Mouse (Mus musculus) fibroblast of lung, adult 2 months (primary cell): Measurements from ENCODE around the gene Vangl2.

ENCODE experiments used
- DNase-seq: peaks from one replicate; pipeline ENCODE4 v3.0.0-alpha.2; 2011; ENCODE audit warnings: low read depth

Gene Vangl2

DNA sequence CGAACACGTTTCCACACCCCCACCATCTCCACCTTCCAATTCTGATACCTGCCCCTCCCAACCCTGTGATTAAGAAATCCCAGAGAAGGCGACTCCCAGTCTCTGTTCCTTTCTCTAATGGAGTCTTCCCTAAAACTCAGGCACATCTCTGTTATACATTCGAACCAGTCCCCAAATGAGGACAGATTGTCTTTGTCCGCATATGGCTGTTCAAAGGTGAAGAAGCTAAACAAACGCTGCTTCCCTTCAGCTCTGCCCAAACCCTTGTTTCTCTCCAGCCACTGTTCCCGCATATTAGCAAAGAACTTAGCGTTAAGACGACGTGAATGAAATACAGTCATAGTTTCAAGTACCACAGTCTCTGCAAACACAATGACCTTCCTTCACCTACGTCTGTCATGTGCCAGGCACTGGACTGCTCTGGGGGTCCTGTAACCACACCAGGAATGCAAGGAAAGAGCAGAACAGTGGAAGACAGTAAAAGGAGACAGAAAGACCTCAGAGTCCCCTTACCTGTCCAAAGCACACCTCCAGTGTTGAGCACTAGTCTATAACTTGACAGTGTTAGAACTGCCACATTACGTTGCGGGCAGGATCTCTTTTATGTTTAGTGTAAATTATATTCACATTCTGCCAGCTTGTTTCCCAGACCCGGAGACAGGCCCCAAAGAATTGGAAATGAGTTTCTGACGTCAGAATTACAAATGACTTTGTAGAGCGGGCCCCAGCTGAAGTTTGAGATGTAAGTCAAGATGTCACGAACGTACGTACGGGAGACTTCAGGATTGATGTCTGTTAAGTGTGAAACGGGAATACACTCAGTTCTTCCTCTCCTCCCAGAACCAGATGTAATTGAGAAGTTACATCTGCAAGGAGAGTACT is at the start of gene Vangl2:
Vangl2 (minus strand) TSS at position 51 of the 882 bp plus-strand sequence.
- DNase-seq: no peak

DNA sequence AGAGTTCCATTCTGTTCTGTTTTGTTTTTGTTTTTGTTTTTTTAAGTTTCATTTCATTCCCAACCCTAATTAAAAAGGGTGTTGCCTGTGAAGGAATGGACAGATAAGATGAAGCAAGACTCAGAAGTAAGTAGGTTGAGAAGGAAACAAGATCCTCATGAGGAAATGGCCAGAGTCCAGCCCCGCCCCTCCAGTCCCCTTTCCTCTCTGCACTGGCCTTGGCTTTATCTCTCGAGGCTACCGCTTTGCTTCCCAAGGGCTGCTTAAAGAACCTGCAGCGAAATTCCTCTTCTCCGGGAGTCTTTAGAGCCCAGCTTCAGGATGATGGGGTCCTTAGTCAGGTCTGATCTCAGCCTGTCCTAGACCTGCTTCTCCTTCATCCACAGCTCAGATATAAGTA is 49.7 kb upstream of the Vangl2 start:
- no peak for DNase-seq

DNA sequence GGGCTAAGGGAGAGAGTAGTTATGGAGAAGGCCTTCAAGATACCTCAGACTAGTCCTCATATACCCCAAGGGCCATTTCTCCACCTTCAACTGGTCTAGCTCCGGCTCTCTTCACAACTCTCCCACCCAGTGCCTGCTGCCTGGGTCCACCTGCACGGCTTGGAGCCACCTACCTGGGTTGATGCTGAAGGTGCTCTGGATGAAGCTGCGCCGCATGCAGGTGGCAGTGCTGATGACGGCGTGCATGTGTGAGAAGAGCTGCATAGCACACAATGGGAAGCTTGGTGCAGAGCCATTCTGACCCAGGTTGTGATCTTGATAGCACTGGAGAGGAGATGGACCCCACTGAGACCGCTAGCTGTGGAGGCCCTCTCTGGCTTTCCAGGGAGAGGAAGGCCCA is 44.4 kb upstream of the Vangl2 start:
- no peak for DNase-seq

DNA sequence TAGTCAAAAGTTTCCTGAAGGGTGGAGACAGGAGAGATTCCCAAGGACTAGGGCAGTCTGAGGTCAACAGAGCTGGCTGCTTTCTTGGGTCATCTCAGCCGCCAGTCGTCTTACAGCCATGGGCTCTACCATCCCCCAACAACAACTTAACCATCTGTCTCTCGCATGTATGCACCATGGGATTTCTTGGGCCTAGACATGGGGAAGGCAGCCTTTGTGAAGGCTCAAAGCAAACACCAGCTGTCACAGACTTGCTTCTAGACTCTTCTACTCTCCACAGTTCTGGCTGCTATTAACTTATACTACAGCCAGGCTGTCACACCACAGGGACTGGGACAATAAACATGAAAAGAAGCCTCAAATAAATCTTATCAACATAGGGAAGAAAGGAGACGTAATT is 43.3 kb upstream of the Vangl2 start:
- no peak for DNase-seq

DNA sequence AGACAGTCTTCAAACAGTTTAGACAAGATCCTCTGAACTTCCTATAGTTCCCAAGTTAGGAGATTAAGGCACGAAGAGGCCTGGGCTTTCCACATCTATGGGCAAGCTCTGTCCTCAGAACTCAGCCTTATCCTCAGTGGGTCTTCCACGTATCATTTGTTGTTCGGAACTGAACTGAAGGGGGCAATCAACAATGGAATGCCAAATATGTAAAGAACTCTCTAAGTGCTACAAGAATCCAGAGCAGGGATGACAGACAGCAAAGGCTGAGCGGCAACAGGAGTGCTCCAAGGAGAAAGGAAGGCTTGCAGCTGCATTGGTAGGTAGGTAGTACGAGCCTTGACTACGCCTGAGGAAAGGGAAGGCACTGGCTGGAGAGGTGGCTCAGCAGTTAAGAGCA is 42.0 kb upstream of the Vangl2 start:
- no peak for DNase-seq

DNA sequence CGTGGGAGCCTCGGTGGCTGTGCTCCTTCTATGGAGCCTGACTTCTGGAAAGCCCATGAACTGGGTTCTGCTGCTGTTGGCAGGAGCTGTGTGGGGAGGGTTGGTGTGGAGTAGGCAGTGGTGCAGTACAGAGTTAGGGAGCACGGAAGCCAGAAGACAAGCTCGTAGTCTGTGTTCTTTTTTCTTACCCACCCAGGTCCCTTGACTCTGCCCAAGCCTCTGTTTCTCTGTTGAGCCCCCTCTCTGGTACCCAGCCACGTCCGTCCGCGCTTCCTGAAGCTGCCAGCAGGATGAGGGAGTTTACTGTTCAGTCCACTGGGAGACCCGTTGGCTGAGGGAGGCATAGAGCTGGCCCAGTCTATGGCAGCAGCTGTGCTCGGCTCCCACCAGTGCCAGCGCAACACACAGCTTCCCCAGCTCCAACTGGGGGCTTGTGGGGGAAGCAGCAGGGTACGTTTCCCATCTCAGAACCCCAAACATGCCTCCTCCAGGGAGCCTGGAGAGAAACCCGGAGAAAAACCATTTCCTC is 36.4 kb upstream of the Vangl2 start:
- no peak for DNase-seq

DNA sequence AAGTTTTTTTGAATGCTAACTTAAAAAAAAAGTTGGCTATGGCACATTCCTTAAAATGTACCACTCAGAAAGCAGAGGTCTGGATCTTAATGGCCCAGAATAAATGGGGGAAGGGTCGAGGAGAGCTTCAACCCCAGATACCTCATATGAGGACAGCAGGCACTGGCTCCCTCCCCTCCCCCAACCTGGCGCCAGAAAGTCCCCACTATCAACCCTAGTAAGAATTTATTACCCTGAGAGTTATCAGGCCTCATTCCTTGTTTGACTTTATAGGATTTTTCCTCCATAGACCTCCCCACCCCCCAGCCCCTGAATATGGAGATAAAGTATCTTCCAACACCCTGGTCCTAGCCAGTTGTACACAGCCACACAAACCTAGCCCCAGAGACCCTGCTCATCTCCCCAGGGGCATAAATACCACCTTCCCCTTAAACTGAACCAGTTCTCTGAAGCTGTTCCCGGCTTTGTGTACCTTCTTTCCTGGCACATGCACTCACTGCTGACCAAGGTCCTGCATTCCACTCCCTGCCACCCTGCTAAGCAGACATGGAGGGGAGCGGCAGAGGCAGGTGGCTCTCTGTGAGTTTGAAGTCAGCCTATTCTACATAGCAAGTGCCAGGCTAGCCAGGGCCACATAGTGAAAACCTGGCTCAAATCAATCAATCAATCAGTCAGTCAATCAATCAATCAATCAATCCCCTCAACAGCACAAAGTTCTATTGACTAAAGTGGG is 35.2 kb upstream of the Vangl2 start:
- no peak for DNase-seq

DNA sequence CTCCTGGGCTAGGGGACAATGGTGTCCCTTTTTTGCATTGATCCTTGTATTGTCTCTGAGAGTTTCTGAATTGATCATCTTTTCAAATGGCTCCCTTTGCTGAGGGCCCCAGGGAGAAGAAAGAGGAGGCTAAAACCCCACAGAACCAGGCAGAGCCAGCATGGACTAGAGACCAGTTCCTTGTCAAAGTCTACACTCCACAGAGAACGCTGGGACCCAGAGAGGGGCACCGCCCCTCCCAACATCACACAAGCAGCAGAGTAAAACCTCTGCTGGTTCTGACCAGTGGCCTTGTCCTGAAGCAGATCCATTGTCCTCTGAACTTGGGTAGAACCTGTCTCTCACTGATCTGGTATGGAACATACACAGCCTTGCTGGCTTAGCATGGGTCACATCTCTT is 33.9 kb upstream of the Vangl2 start:
- no peak for DNase-seq

DNA sequence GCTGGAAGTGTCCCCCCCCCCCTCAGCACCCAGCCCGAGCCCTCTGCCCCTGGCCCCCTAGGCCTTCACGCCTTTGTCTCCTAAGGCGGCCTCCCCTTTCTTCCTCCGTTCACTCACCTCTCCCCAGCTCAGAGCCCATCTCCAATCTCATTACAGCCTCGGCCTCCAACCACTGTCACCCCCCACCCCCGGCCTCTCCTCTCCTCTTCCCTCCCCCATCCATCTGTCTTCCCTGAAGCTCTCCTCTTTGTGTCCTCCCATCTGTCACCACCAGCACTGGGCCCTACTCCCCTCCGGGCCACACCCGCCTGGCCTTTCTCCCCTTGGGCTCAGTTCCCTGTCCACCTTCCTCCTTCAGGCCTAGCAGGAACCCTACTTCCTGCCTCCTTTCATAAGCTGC is 33.0 kb upstream of the Vangl2 start:
- DNase-seq: no peak

DNA sequence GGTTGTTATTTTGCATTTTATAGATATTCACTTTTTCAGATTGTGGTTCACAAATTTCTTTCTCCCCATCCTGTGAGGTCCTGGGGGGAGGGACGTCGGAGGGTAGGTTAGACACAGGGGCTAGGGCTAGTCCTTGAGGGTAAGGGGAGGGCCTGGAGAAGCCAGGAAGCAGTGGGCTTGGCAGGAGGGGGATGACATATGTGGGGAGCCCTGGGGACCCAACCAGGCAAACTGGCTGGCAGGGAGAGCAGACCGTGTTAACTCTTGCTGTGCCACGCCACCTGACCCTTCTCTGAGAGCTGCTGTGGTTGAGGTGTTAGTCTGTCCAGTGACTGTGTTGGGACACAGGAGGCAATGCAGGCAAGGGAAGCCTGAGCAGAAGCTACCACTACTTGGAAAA is 32.4 kb upstream of the Vangl2 start:
- DNase-seq: no peak

DNA sequence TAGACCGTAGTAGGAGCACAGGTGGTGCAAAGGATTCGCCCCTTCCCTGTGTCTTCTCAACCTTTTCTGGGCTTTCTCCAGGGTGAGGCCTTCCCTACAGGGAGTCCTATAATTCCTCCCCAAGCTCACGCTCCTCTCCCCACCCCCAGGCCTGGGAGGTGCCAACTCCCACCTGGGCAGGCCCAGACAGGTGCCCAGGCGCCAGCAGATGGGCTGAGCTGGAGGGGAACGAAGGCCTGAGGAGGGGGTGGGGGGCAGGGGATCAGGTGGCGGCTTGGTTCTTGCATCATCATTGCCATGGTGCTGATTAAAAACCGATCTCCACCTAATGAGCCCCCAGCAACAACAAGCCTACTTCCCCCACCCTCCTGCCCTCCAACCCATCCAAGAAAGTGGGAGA is 30.6 kb upstream of the Vangl2 start:
- DNase-seq: no peak

DNA sequence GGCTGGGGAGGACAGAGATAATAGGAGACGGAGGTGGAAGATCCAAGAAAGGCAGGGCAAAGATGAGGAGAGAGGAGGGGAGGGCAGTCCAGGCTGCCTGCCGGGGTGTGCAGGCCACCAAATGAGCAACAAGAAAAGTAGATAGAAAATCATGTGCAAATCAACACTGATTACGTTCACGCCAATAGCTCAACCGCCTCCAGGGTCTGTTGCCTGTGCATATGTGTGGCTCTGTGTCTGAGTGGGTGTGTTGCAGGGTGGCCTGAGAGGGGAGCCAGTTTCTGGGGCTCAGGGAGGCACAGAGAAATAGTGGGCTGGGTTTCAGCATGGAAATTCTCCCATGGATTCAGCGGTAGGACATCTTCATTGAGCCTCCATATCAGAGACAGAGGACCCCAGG is 30.1 kb upstream of the Vangl2 start:
- DNase-seq: no peak

DNA sequence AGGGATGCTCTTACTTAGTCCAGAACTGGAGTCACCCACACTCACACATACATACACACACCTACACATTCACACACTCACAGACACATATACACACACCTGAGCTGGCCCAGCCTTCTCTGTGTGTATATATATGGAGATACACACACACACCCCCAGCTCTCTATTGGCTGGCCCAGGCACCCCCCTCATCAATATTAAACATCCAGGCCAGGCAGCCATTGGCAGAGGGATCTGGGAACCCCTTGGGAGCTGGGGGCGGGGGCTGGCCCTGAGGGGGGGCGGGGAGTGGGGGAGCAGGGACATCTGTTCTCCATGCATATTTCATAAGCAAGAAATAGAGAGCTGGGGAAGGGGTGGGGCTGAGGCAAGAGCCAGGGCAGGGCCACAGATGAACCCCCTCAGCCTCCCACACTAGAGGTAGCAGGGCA is 29.3 kb upstream of the Vangl2 start, which contains the start of gene Nhlh1:
Nhlh1 (minus strand) TSS at position 83 of the 431 bp plus-strand sequence.
- DNase-seq: no peak

DNA sequence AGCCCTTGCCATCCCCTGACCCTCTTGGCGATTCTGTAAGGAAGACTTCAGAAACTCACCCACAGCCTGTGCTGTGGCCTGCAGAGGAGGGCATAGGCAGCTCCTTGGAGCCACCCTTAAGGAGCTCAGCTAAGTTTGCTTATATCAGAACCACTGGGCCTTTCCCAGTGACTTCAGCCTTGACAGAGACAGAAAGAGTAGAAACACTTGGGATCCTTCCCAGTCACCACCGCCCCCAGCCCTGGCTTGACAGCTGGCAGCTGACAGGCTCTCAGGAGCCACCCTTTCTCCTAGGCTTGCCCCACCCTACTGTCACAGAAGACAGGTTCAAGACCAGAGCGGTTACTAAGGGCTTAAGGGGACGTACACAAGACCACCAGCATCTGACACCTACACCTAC is 28.0 kb upstream of the Vangl2 start:
- no peak for DNase-seq

DNA sequence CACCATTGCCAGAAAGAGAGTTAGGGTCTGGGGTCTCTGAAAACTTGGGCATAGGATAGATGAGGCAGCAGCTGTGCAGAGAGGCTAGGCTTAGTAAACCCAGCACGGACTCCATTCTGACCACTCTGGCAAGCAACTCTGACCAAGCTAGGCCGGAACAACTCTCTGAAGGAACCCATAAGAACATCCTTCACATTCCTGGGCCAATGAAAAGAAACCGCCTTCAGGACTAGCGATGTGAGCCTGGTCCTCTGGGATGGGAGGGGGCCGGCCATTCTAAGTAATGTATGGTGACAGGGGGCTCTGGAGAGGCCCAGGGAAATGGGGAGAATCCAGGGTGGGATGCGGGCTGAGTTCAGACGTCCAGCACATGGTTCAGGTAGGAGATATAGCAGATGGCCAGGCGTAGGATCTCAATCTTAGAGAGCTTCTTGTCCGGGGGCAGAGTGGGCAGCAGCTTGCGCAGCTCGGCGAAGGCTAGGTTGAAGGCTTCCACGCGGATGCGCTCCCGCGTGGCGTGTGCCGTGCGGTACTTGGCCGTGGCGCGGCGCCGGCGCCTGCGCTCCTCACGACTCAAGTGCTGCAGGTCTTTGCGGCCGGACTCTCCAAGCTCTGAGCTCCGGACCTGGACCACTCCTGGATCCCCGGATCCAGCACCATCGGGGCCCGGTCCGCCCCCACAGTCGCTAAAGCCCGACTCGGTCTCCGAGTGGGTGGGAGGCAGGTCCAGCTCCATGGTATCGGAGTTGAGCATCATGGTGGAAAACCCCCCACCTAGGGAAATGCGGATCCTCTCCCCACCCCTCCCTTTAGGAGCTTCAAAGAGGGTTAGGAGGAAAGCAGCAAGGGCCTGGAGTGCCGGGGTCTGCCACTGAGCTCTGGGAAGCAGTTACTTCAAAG is 25.5 kb upstream of the Vangl2 start:
- no peak for DNase-seq

DNA sequence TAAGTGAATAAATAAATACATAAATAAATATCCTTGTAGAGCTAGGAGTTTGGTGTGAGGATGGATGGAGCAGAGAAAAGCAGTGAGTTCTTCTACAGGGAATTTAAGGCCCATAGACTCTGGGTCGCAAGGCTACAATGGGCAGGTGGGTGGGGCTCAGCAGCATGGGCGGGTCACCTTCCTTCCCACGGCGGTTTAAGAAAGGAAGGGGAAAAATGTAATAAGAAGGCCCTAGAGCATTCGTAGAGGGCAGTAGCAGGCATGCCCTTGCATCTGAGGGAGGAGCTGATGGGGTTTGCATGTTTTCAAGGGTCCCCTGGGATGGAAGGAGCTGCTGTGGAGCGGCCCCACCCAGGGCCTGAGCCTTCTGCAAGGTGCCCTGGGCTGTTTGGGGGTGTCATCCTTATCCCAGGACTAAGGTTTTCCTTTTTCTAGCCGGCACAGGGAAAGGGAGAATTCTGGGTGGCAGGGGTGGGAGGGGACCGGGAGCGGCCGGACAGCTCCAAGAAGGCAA is 24.6 kb upstream of the Vangl2 start:
- DNase-seq: no peak

DNA sequence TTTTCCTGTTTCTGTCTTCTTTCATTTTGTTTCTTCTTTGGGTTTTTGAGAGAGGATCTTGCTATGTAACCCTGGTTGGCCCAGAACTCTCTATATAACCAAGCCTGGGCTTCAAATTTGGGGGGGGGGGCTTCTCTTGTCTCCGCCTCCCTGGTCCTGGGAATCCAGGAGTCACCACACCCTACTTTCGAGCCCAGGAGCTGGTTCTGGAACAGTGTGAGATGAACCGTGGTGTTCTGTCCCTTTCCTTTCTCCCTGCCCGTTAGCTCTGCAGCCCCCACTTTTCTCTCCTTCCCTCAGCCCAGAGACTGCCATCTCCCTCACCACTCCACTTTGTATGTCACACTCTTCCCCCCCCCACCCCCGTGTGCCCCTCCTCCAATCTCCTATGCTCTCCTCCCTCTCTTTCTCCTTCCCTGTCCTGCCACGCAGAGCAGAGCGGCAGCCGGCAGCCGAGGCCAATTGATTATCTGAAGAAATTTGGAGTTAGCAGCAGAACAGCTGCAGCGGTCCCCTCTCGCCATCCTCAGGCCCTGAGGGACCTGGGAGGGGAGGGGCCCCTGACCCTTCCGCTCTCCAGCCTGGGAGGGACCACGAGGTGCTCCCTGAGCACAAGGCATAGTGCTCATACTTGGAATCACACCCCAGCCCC is 21.0 kb upstream of the Vangl2 start:
- no peak for DNase-seq

DNA sequence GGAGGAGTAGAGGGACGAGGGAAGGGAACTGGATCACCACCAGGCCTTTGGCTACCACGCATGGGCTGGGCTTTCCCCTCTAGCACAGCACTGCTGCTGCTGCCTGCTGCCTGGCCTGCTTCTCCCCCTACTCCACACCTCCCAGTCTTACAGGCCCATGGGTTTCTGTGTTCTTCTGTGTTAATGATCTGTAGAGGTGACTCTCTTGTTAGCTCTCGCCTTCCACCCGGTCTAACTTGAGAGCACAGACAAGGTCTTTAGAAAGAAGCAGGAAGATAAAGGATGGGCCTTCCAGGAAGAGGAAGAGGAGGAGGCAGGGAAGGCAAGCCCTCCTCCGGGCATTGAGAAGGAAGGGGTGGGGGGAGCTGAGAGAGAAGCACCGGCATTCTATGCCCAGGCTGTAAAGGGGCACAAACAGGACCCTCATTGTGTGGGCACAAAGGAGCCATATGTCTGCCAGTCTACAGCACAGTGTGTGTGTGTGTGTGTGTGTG is 20.0 kb upstream of the Vangl2 start:
- DNase-seq: no peak

DNA sequence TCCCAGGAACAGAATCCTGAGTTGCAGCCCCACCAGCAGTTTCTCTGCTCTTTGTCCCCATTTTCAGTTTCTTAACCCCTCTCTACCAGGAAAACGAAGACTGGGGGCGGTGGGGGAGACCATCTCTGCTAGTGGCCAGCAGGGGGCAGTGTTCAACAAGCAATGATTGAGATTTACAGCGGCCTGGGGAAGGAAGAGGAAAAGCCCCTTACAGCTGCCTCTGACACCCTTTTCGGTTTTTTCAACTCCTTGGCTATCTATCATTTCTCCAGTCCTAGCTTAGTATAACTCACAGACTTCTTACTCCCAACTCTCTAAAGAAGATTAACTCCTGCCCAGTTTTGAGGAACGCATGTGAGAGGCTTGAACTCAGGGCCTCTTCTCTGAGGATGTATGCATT is 18.7 kb upstream of the Vangl2 start:
- peak; percentile 36 for DNase-seq

DNA sequence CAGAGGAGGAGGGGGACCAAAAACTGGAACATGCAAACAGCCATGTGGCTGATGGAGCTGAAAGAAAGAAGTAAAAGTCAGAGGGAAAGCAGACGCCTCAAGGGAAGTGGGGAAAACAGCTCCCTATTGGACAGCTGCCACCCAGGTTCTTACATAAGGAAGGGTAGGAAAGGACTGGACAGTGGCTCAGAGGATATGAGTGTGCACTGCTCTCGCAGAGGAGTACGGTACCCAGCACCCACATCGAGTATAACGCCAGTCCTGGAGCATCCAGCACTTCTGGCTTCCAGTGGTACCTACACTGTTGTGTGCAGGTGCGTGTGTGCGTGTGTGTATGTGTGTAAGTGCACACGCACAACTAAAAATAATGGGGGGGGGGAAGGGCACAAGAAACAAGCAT is 18.2 kb upstream of the Vangl2 start:
- no peak for DNase-seq

DNA sequence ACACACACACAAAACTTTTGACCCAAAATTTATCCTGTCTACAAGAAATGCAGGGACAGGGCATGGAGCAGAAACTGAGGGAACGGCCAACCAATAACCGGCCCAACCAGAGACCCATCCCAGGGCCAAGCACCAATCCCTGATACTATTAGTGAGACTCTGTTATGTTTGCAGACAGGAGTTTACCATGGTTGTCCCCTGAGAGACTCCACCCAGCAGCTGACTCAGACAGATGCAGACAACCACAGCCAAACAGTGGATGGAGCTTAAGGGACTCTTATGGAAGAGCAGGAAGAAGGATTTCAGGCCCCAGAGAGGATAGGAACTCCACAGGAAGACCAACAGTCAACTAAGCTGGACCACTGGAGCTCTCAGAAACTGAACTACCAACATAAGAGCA is 1.7 kb upstream of the Vangl2 start:
- DNase-seq: no peak
